Mouse (Mus musculus) mouse trophoblast stem cell (cell line): ENCODE data around the gene Appl1.
"Not testable (repeated sequence)": the region's sequence is repeated elsewhere in the genome, so short reads cannot be mapped to it uniquely, and the experiment has no call there.

Source experiments
- in situ Hi-C, 2 experiments: fragments of 300-500 bp; cut with MseI, MboI; formaldehyde crosslinking; loops; 2 replicates in 1 of 2; 3 replicates in 1 of 2; pipeline ENCODE4 v1.15.1; 2025

The Appl1 gene

DNA sequence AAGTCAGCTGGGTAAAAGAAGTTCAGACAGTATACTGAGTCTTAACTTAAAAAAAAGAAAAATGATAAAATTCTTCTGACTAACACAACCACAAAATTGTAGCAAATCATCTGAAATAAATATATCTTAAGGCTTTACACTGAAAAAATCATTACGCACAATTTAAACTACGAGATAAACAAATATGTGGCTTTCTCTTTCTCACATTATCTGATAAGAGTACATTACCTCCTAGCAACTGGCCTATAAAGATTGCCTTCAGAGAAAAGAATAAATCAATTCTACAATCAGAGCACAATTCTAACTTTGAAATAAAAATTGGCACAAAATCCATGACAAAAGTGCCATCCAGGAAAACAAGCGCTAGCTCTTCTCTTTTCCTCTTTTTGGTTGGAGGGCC lies 1.9 kb downstream of the Appl1 start:
- in situ Hi-C loops: no loop called here

DNA sequence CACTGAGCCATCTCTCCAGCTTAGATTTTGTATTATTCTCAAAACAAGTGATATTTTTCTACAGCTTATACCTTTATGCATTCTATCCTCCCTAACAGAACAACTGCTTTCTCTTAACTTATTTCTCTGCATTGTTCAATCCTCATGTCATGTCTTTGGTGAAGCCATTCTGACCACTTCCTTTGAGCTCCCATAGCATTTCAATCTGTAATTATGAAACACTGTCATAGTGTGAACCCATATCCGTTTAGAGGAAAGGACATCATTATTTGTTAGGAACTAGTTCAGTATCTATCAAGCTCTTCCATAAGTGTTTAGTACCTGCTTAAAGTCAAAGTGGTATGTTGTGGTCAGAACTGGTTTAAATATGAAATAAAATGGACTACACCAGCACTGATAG lies 10.5 kb downstream of the Appl1 start:
- in situ Hi-C loops: no loop called here

GRCm38 (mm10) chr14:26956139-26956538 lies 14.9 kb downstream of the Appl1 start:
- in situ Hi-C loops: not testable (repeated sequence)

DNA sequence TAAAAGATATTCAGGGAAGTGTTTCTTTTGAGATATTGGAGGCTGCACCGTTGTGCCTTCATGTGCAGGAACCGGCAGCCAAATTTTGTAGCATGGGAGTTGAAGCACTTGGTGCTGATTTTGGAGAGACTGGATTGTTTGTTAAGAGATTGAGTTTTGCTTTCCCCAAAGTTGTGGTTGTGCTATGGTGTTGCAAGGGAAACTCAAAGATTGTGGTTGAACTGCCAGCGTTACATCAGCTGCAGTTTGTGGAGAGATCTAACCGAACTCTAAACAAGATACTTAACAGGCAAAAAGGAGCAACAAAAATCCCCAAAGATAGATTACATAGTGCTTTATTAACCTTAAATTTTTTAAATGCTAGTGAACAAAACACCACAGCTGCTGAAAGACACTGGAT lies 35.5 kb downstream of the Appl1 start:
- in situ Hi-C loops: no loop called here

- in situ Hi-C loops: no loop called here
Measured at GRCm38 (mm10) chr14:26934891-26935290, 36.1 kb downstream of the Appl1 start.

DNA sequence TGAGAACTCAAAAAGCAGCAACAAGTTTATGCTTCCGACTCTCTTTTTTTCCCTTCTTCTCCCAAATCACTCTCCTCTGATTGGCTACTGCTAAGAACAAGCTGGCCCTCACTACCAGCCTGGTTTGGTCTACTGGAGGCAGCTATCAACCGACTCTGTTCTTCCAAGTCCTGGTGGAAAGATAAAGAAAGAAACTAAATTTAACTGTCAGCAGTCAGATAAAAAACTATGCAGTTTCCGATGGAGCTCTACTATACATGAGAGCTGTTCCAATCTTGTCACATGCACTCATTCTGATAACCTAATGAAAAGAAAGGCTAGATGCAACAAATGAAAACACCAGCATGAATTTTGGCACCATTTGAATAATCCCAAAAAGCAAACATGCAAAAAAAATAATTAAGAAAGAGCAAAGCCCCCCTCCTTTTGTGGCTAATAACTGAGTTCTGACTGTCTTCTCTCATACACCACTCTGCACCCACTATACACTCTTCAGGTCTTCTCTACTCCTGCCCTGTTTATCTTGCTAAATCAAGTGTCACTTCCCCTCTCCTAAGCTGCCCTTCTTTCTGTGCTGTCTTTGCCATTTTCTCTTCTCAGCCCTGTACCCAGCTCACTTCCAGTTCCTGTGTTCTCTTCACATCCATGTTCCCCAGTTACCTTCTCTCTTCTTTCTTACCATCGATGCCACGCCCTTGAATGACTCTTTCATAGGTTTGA lies 47.2 kb downstream of the Appl1 start:
- in situ Hi-C loops: no loop called here

DNA sequence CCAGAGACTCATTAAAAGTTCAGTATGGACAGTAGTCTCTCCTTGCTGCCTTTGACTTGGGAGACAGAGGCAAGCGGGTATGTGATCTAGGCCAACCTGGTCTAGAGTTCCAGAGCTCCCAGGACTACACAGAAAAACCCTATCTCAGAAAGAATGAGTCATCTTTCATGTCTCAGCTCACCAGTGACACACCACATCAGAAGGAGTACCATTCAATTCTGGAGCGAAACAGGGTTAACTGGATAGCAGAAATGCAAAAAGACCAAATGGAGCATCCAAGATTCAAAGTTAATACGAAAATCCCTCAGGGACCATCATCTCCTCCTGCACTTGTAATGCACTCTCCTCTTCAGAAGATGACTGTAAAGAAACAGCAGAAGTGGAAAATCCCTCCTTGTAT lies 51.7 kb downstream of the Appl1 start:
- in situ Hi-C loops: no loop called here

DNA sequence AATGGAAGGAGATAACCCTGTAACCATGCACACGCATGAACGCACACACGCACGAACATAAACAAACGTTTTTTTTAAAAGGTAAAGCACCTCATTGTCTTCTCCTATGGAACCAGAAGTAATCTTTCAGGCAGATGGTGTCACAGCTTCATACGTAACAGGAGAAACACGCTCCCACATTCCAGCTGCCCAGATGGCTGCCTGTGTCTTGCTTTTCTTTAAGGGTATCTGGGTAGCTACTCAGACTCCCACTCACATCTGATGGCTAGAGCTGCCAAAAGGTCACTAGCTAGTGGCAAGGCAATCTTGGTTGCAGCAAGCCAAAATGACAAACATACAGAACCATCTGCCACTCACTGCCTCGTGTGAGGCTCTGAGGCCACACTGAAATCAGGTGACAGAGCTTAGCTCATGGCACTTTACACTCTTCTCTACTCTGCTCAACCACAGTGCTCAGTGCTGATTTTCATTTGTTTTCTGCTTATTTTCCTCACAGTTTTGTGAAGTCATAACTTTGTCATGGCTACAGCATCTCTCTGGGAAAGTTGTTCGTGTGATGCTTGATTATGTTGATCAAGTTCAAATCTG lies 57.3 kb downstream of the Appl1 start:
- in situ Hi-C loops: no loop called here

- in situ Hi-C loops: no loop called here
Measured at GRCm38 (mm10) chr14:26911826-26912225, 59.2 kb downstream of the Appl1 start.

- in situ Hi-C loops: no loop called here
Measured at GRCm38 (mm10) chr14:26911201-26911600, 59.8 kb downstream of the Appl1 start.

GRCm38 (mm10) chr14:26910461-26910860 lies 60.6 kb downstream of the Appl1 start:
- in situ Hi-C loops: not testable (repeated sequence)

- in situ Hi-C loops: no loop called here
Measured at GRCm38 (mm10) chr14:26907401-26907800, 63.6 kb downstream of the Appl1 start.

- in situ Hi-C loops: no loop called here
Measured at GRCm38 (mm10) chr14:26900893-26901292, 70.1 kb downstream of the Appl1 start.

- in situ Hi-C loops: no loop called here
Measured at GRCm38 (mm10) chr14:26899490-26899889, 71.5 kb downstream of the Appl1 start.

- in situ Hi-C loops: no loop called here
Measured at GRCm38 (mm10) chr14:26894392-26894791, 76.6 kb downstream of the Appl1 start, which contains the start of gene Asb14. TSS of gene Asb14 (plus strand) at chr14:26894557.

- in situ Hi-C loops: no loop called here
Measured at GRCm38 (mm10) chr14:26890777-26891176, 80.3 kb downstream of the Appl1 start.

GRCm38 (mm10) chr14:26887244-26887643 lies 83.8 kb downstream of the Appl1 start:
- in situ Hi-C loops: no loop called here

DNA sequence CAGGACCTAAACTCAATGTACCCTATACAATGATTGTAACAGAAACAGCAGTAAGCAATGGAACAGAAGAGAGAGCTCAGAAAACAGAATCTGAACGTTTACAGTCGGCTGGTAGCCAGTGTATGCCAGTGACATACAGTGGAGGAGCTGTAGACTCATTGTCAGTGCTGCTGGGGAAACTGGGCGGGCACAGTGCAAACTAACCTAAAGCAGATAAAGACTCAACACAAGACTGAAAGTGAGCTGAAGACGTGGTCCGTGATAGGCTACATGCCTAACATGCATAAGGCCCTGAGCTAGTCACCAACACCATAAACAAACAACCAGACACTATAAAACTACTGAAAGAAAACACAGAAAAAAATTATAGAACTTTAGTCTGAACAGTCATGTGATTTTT lies 89.3 kb downstream of the Appl1 start:
- in situ Hi-C loops: no loop called here

GRCm38 (mm10) chr14:26879976-26880375 lies 91.1 kb downstream of the Appl1 start:
- in situ Hi-C loops: no loop called here

DNA sequence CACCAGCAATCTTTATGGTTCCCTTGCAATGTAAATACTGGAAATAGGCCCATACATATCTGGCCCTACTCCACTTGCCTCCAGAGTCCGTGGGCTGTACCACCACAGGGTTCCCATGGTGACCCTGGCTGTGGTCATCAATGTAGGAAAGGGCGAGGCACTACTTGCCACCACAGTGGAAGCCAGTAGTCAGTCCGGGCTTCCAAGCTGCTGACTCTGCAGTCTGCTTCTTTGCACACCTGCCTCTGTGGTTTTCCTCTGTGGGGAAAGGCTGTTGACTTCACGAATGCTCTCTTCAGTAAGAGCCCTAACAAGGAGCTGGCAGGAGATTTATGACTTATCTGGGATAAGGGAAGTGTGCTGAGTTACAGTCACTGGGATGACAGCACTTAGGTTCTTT lies 92.3 kb downstream of the Appl1 start:
- in situ Hi-C loops: no loop called here
